Mouse (Mus musculus): ENCODE results near the gene Adcy4.

Adcy4 gene

GRCm38 (mm10) chr14:55747051-55747847 is 36.6 kb downstream of the Adcy4 start:
- DNase-seq, result no peak

GRCm38 (mm10) chr14:55745861-55746237 is 38.0 kb downstream of the Adcy4 start:
- DNase-seq, result no peak

GRCm38 (mm10) chr14:55745180-55745860 is 38.6 kb downstream of the Adcy4 start, which contains the start of the genes Dhrs1 and Nop9:
Gene Dhrs1, minus strand, starts transcription at chr14:55745690.
Gene Nop9, plus strand, starts transcription at chr14:55745693.
- DNase-seq, result peak; percentile 88 to 91

GRCm38 (mm10) chr14:55743711-55744110 is 40.2 kb downstream of the Adcy4 start:
- DNase-seq, result peak; percentile 92

- no peak for DNase-seq
Measured at GRCm38 (mm10) chr14:55737086-55737687, 46.7 kb downstream of the Adcy4 start.

GRCm38 (mm10) chr14:55735758-55736157 is 48.1 kb downstream of the Adcy4 start:
- DNase-seq, result no peak

- no peak for DNase-seq
Measured at GRCm38 (mm10) chr14:55735334-55735733, 48.6 kb downstream of the Adcy4 start.

GRCm38 (mm10) chr14:55734869-55735268 is 49.0 kb downstream of the Adcy4 start:
- DNase-seq, result no peak

GRCm38 (mm10) chr14:55733889-55734288 is 50.0 kb downstream of the Adcy4 start:
- DNase-seq, result no peak

- DNase-seq, result peak; percentile 54 to 65
Measured at GRCm38 (mm10) chr14:55730531-55731032, 53.3 kb downstream of the Adcy4 start.

GRCm38 (mm10) chr14:55730116-55730515 is 53.8 kb downstream of the Adcy4 start:
- no peak for DNase-seq

- DNase-seq, result no peak
Measured at GRCm38 (mm10) chr14:55727889-55728685, 55.8 kb downstream of the Adcy4 start.

GRCm38 (mm10) chr14:55726261-55726660 is 57.6 kb downstream of the Adcy4 start:
- no peak for DNase-seq

GRCm38 (mm10) chr14:55724411-55724871 is 59.5 kb downstream of the Adcy4 start:
- DNase-seq, result no peak

- DNase-seq, result no peak
Measured at GRCm38 (mm10) chr14:55723433-55723832, 60.5 kb downstream of the Adcy4 start.

- DNase-seq, result no peak
Measured at GRCm38 (mm10) chr14:55722438-55722945, 61.4 kb downstream of the Adcy4 start.

- DNase-seq, result peak; percentile 96 to 97
Measured at GRCm38 (mm10) chr14:55721700-55722437, 62.0 kb downstream of the Adcy4 start, which contains the start of gene Rabggta. Gene Rabggta, minus strand, starts transcription at chr14:55722263.

- DNase-seq, result peak; percentile 18 to 40
Measured at GRCm38 (mm10) chr14:55721076-55721475, 62.8 kb downstream of the Adcy4 start.

- no peak for DNase-seq
Measured at GRCm38 (mm10) chr14:55720666-55721065, 63.2 kb downstream of the Adcy4 start.

GRCm38 (mm10) chr14:55719737-55720136 is 64.2 kb downstream of the Adcy4 start:
- no peak for DNase-seq

All from cerebellum, postnatal 14 days (tissue).